Mouse (Mus musculus): ENCODE data around the gene Man1a2. TPM values are rescaled to one million over a fixed set of nuclear protein-coding genes. Genes with fewer than 3 reads are reported as not detected.

The Man1a2 gene
- total RNA-seq (2021) = 100 to 1,000 TPM; 164 to 166 TPM
- long read RNA-seq, experiment 1, full-length matches to known transcripts = 12 of 28 reads
- long read RNA-seq, experiment 1, partial matches to known transcripts = 7 of 28 reads
- long read RNA-seq, experiment 1, other reads (novel, unspliced or antisense) = 9 of 28 reads
- long read RNA-seq, experiment 2, full-length matches to known transcripts = 7 of 16 reads
- long read RNA-seq, experiment 2, partial matches to known transcripts = 1 of 16 reads
- long read RNA-seq, experiment 2, other reads (novel, unspliced or antisense) = 8 of 16 reads

DNA sequence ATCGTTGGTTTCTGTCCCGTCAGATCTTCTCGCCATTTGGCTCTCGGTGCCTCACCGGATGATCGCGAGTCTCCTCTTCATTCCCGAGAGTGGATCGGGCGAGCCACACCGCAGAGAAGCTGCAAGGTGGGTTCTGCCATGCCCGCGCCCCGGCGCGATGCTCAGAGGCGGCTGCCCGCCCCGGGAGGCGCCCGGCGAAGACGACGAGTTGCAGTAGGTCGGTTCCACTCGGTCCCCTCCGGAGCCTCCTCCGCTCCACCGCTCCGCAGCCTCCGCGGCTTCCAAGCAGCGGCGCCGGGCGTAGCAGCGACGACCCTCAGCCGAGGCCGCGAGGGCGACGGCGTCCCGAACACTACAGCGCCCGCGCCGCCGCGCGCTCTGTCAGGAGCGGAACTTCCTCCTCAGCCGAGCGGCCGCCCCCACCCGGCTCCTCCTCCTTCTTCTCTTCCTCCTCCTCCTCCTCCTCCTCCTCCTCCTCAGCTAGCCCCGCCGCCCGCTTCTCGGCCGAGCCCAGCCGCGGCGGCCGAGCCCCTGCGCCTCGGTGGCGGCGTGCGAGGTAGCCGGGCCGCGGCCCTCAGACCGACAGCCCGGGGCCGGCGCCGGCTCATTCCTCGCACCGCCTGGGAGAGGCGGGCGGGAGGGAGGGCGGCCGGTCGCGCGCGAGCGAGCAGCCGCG lies at the start of gene Man1a2:
Man1a2 (minus strand) TSS at position 417 of the 676 bp plus-strand sequence.
- DNase-seq (ENCODE audit: low spot score in 2 of 2) = peak; percentile 71 to 79

DNA sequence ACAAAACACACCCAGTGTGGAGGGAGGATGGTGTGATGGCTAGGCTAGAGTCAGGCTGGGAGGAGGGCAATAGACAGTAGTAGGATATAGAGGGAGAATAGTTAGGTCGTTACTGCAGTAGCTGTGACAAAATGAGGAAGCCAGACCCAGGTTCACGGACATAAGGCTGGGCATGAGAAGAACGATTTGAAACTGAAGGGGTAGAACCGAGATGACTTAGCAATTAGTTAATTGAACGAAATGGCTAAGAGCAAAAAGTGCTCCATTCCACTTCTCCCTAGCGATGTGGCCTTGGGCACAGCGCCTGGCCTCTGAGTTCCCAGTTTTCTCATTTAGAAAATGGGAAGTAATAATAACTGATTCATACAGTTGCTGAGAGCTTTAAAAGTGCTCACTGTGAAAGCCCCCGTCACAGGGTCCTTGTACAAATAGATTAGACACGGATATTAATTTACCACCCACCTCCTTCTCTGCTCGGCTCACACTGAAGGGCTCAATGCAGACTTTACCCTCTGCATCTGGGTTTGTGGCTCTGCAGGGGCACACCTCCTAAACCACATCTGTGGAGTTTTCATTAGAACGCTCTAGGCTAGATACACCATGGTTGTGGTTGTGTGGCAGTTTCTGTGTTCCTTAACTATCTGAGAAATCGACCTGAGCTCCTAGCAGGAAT lies 49.3 kb upstream of the Man1a2 start:
- DNase-seq (ENCODE audit: low spot score in 2 of 2) = no peak

DNA sequence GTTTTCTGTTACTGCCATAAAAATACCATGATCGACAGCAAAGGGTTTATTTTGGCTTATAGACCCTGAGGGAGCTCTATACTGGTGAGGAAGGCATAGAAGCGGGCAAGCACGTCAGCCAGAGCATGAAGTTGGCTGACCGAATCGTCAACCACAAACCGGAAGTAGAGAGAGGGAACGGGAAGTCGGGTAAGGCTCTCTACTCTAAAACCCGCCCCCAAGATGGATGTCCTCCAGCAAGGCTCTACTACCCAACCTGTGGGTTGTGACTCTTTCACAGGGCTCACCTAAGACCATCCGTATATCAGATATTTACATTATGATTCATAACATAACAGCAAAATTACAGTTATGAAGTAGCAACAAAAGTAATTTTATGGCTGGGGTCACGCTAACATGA lies 46.6 kb upstream of the Man1a2 start:
- no peak for DNase-seq (ENCODE audit: low spot score in 2 of 2)

DNA sequence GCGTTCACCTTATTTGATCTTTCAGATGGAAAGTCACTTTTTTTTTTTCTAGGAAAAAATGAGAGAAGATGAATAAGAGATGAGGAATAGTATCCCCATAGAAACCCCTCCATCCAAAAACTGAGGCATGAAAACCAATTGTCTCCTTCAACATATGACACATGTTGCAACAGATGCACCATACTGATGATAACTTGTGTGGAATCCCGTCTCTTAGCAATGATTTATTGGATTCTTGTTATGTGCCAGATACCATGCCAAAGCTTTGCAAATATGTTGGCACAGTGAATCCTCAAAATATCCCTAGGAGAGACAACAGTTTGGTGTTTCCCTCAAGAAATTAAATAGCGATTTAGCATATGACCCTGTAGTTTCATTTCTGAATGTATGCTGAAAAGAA lies 46.0 kb upstream of the Man1a2 start:
- no peak for DNase-seq (ENCODE audit: low spot score in 2 of 2)

DNA sequence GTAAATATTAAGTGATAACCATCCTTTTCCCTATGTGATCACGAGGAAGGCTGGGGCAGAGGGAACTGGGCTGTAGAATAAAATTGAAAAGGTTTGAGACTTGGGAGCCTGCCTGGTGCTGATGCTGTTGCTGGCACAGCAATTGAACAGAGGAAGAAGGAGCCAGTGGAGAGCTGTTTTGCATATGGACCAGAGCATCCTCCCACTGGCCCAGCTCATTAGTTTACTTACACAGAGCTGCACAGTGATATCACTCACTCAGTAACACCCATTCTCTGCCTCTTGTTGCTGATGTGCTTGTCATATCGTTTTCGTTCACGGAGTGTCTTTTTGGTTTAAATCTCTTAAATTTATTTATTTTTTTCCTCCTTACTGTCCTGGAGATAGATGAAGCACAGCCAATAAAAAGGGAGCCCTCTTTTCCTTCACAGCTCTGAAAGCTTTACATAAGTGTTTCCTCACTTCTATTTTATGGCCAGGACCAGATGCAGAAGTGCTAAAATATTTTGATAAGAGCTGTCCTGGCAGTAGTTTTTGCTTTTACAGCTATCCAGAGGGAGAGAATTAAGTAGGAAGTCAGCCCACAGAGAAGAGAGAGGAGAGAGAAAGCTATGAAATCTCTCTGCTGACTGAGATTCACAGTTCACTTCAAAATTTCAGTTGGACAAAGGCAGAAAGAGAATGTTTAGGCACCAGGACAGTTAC lies 42.9 kb upstream of the Man1a2 start:
- DNase-seq (ENCODE audit: low spot score in 2 of 2) = peak in 1 of 2 experiments; percentile 31

DNA sequence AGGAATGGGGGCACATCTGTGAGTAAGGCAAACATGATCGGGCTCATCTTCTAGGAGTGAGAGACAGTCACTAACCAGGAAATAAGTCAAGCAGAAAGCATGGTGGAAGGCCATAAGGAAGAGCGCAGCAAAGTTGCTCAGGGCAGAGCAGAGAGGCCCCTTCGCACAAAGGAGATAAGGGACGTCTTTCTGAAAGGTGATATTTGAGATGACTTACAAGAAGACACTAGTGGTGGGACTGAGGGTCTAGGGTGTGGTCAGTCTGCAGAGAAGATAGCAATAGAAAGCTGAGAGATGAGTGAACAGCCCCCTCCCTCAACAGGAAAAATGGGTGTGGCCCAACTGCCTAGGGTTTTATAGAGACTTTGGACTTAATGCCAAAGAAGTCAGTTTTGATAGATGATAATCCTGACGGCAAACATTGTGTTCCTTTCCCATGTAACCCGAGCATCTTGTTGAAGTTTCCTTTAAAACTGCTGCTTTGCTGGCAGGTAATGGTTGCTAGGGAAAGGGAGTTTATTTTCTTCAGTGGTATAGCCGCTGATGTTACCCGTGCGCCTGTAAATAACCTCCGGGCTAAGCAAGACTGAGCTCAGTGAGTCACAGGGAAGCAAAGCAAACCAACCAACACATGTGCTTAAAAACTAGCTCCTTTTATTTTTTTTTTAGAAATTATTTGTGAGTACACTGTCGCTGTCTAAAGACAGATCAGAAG lies 40.8 kb upstream of the Man1a2 start:
- DNase-seq (ENCODE audit: low spot score in 2 of 2) = no peak

DNA sequence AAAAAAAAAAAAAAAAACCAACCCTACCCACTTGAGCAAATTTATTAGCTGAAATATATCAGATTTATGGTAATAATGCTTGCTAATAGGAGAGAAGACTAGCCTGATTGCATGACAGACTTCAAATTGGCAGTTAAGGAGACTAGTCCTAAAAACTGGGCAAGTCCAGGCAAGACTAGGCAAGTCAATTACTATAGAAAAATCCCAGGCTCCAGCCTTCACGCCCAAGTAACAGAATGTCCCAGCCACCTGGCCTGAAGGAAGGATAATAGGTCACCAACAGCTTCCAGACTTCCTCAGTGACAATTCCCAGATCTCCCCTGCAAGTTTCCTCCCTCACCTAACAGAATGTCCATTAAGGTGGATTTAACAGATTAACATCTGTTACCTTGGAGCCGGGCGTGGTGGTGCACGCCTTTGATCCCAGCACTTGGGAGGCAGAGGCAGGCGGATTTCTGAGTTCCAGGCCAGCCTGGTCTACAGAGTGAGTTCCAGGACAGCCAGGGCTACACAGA lies 35.5 kb upstream of the Man1a2 start:
- DNase-seq (ENCODE audit: low spot score in 2 of 2) = no peak

DNA sequence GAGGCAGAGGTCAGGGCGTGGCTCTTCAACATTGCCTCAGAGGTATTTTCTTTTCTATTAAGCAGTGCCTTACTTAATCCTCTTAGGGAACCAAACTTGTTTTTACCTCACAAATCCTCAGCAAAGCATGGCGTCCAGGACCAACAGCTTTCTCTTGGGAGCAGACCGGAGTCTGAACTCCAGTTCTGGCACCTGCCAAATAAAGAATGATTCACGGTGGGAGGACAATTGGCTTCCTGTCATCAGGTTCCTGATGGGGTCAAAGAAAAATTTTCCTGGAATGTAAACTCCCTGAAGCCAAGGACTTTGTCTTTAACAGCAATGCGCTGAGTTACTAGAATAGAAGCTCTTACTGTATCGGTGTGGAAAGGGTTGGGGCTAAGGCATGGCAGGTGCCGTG lies 30.9 kb upstream of the Man1a2 start:
- DNase-seq (ENCODE audit: low spot score in 2 of 2) = no peak

DNA sequence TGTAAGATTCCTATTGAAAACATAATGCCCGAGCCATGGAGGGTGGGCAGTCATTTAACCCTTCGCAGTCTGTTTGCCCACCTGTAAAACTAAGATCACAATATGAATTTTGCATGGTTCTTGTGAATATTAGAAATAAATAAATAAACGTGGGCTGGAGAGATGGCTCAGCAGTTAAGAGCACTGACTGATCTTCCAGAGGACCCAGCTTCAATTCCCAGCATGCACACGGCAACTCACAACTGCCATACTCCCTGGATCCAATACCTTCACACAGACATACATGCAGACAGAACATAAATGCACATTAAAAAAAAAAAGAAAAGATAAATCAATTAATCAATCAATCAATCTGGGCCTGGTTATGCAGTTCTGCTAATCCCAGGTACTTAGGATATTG lies 30.1 kb upstream of the Man1a2 start:
- DNase-seq (ENCODE audit: low spot score in 2 of 2) = no peak

DNA sequence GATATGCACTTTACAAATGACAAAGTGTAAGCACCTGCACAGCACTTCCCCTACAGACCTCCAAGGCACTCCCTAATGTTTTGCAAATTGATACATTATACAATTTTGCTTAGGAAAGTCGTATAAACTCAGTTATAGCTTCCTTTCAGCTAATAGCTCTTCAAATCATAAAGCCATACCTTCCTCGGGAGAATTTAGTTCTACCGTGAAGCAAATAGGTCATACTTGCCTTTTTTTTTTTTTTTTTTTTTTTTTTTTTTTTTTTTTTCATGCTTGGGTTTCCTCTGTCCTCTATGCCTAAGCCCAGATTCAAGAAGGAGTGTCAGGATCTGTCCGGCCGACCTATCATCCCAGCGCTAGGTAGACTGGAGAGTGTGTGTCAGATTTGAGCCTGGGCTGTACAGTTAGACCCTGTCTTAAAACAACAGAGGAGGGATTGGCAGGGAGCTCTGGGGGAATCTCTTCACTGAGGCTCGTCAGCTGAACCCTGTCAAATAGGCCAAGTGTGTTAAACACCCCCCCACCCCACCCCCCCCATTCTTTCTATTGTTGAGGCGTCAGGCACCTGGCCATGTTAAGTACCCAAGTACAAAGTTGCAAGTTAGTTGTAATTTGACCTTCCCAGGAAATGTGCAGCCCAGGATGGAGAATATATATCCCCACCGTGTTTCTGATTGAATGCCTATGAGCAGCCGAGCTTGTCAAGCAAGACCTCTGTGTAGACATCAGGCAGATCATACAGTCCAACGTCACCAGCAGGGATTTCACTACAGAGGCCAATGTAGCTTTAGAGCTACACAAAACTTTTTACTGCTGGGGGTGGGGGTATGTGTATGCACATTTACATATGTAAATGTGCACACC lies 28.1 kb upstream of the Man1a2 start:
- no peak for DNase-seq (ENCODE audit: low spot score in 2 of 2)

DNA sequence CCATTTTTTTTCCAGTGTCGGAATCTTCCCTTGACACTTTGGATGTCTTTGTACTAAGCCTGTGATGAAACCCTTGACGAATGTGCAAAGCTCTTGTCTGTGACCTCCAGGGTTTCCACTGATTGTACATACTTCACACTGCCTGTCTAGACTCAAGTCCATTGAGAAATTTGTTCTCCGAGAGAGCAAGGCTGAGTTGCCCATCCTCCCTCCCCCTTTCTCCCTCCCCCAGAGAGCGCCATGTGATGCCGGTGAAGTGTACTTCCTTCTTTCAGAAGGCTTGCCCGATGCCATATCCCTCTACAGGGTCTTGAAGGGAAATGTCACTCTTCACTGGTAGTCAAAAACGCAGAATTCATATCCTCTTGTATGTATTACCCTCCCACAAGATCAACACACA lies 26.8 kb upstream of the Man1a2 start:
- no peak for DNase-seq (ENCODE audit: low spot score in 2 of 2)

DNA sequence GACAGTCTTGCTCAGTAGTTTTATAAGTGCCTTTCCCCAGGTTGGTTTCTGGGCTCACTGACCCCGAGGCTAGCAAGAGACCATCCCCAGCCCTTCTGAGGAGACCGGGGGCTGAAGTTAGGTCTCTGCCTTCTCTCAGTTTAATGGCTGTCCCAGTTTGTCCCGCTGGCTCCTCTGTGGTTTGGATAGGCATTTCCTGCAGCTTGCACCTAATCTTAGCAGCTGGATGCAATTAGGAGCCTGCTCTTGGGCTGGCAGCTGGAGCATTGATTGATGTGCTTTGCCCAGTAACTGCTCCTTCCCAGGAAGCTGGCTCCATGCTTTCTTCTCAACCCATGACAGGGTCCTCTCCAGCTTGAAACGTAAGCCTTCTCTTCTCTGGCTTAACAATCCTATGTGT lies 26.2 kb upstream of the Man1a2 start:
- no peak for DNase-seq (ENCODE audit: low spot score in 2 of 2)

DNA sequence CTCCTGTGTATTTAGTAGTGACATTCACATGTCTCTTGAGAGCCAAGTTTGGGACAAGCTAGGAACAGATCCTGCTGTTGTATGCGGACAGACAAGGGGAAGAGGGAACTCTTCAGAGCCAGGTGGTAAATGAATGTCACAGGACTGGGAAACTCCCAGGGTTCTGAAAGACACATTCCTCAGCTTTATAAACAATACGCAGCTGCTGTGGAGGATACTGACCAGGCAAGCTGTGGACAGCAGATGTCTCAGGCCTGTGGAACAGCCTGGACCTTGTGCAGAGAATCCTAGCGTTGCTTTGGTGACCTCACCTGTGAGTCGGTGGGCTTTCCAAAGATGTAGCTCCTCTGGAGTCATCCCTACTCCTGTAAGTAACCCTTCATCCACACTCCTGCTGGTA lies 21.8 kb upstream of the Man1a2 start:
- no peak for DNase-seq (ENCODE audit: low spot score in 2 of 2)

DNA sequence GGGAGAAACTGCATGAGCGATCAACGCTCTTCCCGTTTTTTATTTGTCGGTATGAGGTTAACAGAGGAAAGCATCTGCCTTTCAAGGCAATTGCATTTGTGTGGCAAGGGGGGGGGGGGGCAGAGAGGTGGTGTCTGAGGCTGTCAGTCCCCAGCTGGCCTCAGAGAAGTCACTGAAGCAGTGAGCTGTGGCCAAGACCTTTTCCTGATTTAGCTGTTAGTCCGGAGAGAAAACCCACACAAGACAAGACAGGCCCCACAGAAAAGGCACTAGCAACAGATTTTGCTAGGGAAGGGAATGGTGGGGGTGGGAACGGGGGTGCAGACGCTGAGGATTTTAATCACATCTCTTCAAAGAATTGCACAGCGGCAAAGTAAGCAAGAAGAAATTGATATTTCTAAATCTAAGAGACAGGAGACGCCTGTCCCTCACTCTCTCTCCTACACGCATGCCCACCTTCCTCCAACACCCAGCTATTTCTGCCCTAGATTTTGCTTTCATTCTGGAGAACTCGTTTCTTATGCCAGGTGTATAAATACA lies 19.9 kb upstream of the Man1a2 start:
- DNase-seq (ENCODE audit: low spot score in 2 of 2) = peak; percentile 38 to 55

DNA sequence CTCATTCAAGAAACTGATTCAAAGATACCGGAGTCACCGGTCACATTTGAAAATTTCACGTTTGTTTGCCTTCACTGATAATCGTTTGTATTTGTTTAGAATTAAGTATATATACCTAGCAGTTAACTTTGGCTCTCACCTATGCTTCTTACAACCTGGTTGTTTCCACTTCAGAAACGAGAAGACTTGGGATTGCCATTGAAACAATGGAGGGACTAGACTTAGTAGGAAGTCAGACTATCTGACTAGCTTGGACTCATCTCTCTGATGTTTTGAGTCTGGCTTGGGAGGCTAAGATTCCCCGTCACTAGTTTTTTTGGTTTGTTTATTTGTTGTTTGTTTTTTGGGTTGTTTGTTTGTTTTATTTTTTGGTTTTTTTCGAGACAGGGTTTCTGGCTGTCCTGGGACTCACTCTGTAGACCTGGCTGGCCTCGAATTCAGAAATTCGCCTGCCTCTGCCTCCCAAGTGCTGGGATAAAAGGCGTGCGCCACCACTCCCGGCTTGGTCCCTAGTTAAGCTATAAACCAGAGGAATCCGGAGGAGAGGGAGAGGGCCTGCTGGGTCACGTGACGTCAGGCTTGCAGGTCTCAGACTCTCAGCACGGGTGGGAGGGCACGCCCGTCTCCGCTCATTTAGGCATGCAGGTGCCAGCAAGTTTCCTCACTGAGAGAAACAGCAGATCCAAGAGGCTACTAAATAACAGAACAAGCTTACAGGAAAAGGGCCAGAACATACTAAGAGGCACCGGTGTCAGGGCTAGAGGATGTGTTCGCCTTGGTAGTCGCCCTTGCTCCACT lies 18.7 kb upstream of the Man1a2 start:
- no peak for DNase-seq (ENCODE audit: low spot score in 2 of 2)

DNA sequence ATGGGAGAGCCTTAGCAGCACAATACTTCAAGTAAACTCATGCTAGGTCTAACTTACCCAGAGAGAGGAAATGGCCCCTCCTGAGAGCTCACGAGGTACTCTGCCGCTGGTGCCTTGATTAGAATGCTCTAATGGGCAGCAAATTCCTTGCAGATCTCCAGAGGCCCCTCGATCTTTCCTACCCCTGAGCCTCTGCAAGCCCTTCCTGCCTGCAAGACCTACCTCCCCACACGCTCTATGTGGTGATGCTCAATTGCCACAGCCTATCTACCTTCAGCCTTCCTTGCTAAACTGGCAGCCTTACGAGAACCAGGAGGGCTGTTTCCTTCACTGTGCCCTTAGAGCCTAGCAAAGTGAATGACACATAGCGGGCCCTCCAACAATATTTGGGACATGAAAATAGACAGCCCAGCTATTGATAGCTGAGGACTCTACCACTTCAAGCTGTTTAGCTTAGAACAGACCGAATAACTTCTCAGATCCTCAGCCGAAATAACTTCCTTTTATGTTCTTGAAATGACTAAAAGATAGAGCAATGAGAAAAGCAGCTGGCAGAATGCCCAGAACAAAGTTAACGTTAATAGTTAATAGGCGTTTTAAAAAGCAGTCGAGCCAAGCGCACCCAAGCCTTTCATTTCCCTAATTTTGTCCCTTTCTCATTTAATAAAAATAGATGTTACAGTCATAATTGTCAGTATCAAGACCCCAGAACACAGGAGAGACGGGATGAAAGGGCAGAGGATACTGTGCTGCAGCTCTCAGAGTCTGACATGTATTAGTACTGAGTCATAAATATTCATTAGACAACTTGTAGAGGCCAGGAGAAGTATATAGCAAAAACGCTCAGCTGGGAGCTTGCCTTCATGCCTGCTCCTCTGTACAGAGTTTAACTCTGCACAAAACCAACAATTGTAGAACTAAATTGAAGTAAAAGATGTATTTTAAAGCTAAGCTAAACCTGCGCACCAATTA lies 17.9 kb upstream of the Man1a2 start:
- no peak for DNase-seq (ENCODE audit: low spot score in 2 of 2)

DNA sequence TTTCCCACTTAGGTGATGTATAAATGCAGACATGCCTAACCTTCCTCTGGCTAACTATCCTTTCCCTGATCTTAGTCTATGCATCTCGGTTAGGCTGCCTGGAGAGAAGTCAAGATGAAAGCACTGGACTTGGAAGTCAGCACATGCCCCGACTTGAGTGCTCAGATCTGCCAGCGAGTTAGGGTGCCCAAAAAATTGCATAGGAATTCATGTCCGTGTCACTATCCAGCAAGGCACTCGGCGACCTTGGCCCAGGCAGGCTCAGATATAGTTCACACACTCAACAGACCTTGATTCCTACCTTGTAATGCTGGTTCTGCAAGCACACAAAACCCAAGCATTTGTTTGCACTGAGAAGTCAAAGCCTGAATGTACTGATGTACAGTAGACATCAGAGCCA lies 3.4 kb upstream of the Man1a2 start:
- no peak for DNase-seq (ENCODE audit: low spot score in 2 of 2)

DNA sequence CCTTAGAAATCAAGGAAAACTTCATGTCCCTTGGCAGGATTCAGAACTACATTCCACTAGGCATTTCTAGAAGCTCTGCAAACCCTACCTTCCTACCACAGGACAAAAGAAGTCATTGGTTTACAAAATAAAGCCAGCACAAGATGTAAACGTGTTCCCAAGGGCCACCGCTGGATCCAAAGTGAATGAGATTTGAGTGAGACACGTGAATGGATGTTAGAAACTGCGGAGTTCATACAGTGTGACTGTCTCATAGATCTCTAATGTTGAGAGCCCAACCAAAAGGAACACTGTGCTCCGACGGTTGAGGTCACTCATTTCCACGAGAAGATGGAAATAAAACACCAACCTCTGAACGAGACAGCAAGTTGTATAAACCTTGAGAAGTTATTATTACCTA lies 1.5 kb upstream of the Man1a2 start:
- no peak for DNase-seq (ENCODE audit: low spot score in 2 of 2)

Data from left cerebral cortex, adult 18-20 months (tissue).